Mouse (Mus musculus): ENCODE results near the gene Fstl5. TPM values are rescaled to one million over a fixed set of nuclear protein-coding genes. Genes with fewer than 3 reads are reported as not detected.

The Fstl5 gene
- polyA plus RNA-seq (2014; fragmentation: Nextera tagmentation; extraction: Ambion mirVana), result 10.4 and 11.6 TPM in 2 replicates

DNA sequence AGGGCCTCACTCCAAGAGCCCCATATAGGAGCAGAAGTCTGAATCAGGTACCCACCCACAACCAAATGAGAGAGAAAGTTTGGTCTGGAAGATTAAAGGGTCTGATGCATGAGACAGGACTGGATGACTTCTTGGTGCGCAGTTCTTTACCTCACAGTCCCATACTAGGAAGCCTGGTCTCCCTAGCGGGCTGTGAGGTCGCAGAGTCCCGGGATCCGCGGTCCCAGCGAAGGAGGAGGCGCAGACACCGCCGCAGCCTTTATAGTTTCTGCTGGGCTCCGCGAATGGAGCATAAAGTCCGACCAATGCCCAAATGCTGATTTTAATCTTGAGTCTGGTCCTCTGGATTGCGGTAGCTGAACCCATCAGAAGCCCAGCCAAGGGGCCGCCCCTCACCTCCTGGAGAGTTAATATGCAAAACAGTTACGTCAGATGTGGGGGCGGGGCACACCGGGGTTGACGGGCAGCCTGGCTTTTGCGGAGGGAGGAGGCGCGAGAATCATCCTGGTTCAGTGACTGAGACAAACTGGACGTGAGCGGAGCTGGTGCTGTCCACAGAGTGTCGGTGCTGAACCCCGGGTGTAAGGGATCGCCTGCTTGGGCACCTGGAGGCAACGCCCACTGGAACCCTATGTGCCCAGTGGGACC lies at the start of gene Fstl5:
Gene Fstl5, plus strand, starts transcription at position 211 of the 648 bp plus-strand sequence.
- 0 out of 2 replicates have a peak within 1 kb of the TSS, but pooled peaks have one; percentile 39 for H3K27ac ChIP-seq (ENCODE audit: low read depth, low read length)

DNA sequence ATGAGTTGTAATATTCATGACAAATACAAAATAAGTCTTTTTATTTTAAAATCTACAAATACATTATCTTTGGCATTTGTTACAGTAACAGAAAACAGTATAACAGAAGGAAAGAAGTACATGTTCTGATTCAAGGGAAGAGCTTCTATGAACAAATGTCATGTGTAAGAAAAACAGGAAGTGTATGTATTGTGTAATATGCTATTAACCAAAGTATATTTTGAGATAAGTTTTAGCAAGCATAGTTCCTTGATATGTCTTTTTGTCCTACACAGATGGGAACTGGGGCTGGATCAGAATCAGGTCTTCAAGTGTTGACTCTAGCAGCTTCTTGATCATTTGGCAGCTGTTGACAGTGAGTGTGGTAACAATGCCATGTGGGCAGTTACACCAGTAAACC lies 48.5 kb upstream of the Fstl5 start:
- no peaks in the 10 kb centered on the region for H3K27me3 ChIP-seq (ENCODE audit: control insufficient read depth, insufficient read depth, low read length)
- no peak overlapping the region for H3K27ac ChIP-seq (ENCODE audit: low read depth, low read length)
- H3K36me3 ChIP-seq (ENCODE audit: control insufficient read depth, insufficient read depth, low read length), result no peaks in the 10 kb centered on the region
- ATAC-seq (ENCODE audit: insufficient read depth, low FRiP score, low TSS enrichment) (no peak), DNase-seq (ENCODE audit: low spot score) (no peak)
- no peak overlapping the region for H3K9ac ChIP-seq (ENCODE audit: low read length)
- no peaks in the 10 kb centered on the region for H3K4me1 ChIP-seq (ENCODE audit: control insufficient read depth, insufficient read depth, low read length)
- no peak overlapping the region for H3K4me2 ChIP-seq (ENCODE audit: low read depth)
- H3K9me3 ChIP-seq (ENCODE audit: control insufficient read depth, low read length), result no peaks in the 10 kb centered on the region
- H3K4me3 ChIP-seq (ENCODE audit: low read depth, low read length), result no peak overlapping the region

More for the DNA sequence above, at the start of gene Fstl5:
- no peaks in the 10 kb centered on the region for H3K9me3 ChIP-seq (ENCODE audit: control insufficient read depth, low read length)
- H3K4me2 ChIP-seq (ENCODE audit: low read depth), result peak within 1 kb of the TSS; percentile 62
- DNase-seq (ENCODE audit: low spot score) (peak; percentile 91), ATAC-seq (ENCODE audit: insufficient read depth, low FRiP score, low TSS enrichment) (peak; percentile 90)
- H3K27me3 ChIP-seq (ENCODE audit: control insufficient read depth, insufficient read depth, low read length), result no peaks in the 10 kb centered on the region
- H3K9ac ChIP-seq (ENCODE audit: low read length), result peak within 1 kb of the TSS; percentile 47
- under 1% methylated on average over 28 of the region's 28 CpGs for WGBS
- peak within 1 kb of the TSS; percentile 43 for H3K4me3 ChIP-seq (ENCODE audit: low read depth, low read length)
- H3K4me1 ChIP-seq (ENCODE audit: control insufficient read depth, insufficient read depth, low read length), result no peaks in the 10 kb centered on the region
- H3K36me3 ChIP-seq (ENCODE audit: control insufficient read depth, insufficient read depth, low read length), result no peaks in the 10 kb centered on the region

DNA sequence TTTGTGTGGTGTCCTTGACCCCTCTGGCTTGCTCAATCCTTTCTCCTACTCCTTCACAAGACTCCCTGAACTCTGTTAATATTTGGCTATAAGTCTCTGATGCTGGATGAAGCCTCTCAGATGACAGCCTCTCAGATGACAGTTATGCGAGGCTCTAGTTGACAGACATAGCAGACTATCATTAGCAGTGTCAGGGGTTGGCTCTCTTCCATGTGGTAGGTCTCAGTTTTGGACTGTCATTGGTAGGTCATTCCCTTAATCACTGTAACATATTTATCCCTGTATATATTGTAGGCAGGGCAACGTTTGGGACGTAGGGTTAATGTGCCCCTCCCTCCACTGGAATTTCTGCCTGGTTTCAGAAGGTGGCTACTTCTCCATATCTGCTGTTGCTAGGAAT lies 22.9 kb upstream of the Fstl5 start:
- ATAC-seq (ENCODE audit: insufficient read depth, low FRiP score, low TSS enrichment), result no peak
- WGBS, result 89% methylated on average over 3 of the region's 3 CpGs
- DNase-seq (ENCODE audit: low spot score), result no peak

DNA sequence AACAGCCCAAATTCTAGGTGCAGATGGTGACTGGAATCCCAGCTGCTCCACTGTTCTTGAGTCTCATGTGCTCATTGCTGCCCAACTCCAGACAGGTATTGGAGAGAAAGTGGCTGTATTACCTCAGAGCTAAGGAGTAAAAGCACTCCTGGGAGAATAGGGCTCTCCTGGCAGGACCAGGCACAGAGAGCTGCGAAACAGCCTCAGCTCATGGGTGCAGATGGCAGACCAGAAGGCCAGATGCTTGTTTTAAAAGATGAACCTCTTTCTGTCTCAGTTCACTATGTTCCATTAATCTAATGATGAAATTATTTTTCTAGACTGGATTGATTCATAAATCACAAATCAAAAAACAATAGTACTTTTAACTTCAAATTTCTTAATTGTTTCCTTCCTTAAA lies 12.1 kb upstream of the Fstl5 start:
- Histone ChIP-seq H3K27ac (ENCODE audit: low read depth, low read length) (no peak overlapping the region), H3K9me3 (ENCODE audit: control insufficient read depth, low read length) (no peaks in the 10 kb centered on the region), H3K27me3 (ENCODE audit: control insufficient read depth, insufficient read depth, low read length) (no peaks in the 10 kb centered on the region), H3K4me1 (ENCODE audit: control insufficient read depth, insufficient read depth, low read length) (no peaks in the 10 kb centered on the region), H3K36me3 (ENCODE audit: control insufficient read depth, insufficient read depth, low read length) (no peaks in the 10 kb centered on the region), H3K4me3 (ENCODE audit: low read depth, low read length) (no peak overlapping the region), H3K9ac (ENCODE audit: low read length) (no peak overlapping the region), H3K4me2 (ENCODE audit: low read depth) (no peak overlapping the region)
- 94% methylated on average over 1 of the region's 1 CpGs for WGBS
- no peak for DNase-seq (ENCODE audit: low spot score)
- ATAC-seq (ENCODE audit: insufficient read depth, low FRiP score, low TSS enrichment), result no peak

More for the DNA sequence above, 22.9 kb upstream of the Fstl5 start:
- Histone ChIP-seq H3K4me2 (ENCODE audit: low read depth) (no peak overlapping the region), H3K9me3 (ENCODE audit: control insufficient read depth, low read length) (no peaks in the 10 kb centered on the region), H3K4me1 (ENCODE audit: control insufficient read depth, insufficient read depth, low read length) (no peaks in the 10 kb centered on the region), H3K36me3 (ENCODE audit: control insufficient read depth, insufficient read depth, low read length) (no peaks in the 10 kb centered on the region), H3K4me3 (ENCODE audit: low read depth, low read length) (no peak overlapping the region), H3K9ac (ENCODE audit: low read length) (no peak overlapping the region), H3K27me3 (ENCODE audit: control insufficient read depth, insufficient read depth, low read length) (no peaks in the 10 kb centered on the region), H3K27ac (ENCODE audit: low read depth, low read length) (no peak overlapping the region)

DNA sequence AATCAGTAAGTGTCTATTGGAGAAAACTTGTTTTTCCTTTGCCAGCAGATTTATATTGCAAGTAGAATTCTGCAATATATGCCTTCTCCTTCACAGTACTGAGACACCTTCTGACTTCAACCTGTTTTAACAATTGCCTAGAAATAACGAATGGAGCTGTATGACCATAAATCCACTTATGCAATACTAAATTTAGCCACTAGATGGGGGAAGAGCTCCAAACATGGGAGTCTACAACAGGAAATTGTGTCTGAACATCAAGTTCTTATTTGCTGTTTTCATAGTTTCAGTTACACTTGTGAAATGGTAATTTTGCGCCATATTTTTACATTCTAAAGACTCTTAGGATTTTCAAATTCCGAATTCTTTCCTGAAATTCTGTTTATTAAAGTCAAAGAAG lies 6.2 kb upstream of the Fstl5 start:
- H3K9me3 ChIP-seq (ENCODE audit: control insufficient read depth, low read length), result no peaks in the 10 kb centered on the region
- H3K27me3 ChIP-seq (ENCODE audit: control insufficient read depth, insufficient read depth, low read length), result no peaks in the 10 kb centered on the region
- no peaks in the 10 kb centered on the region for H3K36me3 ChIP-seq (ENCODE audit: control insufficient read depth, insufficient read depth, low read length)
- 4% methylated on average over 3 of the region's 3 CpGs for WGBS
- no peak for DNase-seq (ENCODE audit: low spot score)
- H3K27ac ChIP-seq (ENCODE audit: low read depth, low read length), result no peak overlapping the region
- no peaks in the 10 kb centered on the region for H3K4me1 ChIP-seq (ENCODE audit: control insufficient read depth, insufficient read depth, low read length)
- no peak overlapping the region for H3K9ac ChIP-seq (ENCODE audit: low read length)
- H3K4me2 ChIP-seq (ENCODE audit: low read depth), result no peak overlapping the region
- ATAC-seq (ENCODE audit: insufficient read depth, low FRiP score, low TSS enrichment), result peak; percentile 46; the same call in 1 of the 2 replicates
- no peak overlapping the region for H3K4me3 ChIP-seq (ENCODE audit: low read depth, low read length)

DNA sequence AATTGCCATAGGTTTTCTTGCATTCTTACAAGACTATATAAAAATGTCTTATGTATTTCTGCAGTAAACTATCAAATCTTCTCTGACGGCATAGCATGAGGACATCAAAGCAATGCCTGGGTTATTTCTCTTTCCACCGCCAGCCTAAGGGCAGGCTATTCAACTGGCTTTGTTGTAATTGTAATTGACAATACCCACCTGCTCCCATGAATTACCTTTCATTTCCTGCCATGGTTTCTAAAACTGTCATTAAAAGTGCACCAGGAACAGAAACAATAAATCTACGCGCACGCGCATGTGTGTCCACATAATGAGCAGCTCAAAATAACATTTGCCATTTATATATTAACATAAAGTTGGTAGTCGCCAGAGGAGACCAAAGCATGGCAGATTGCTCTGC lies 1.2 kb upstream of the Fstl5 start:
- Histone ChIP-seq H3K9me3 (ENCODE audit: control insufficient read depth, low read length) (no peaks in the 10 kb centered on the region), H3K4me1 (ENCODE audit: control insufficient read depth, insufficient read depth, low read length) (no peaks in the 10 kb centered on the region), H3K27me3 (ENCODE audit: control insufficient read depth, insufficient read depth, low read length) (no peaks in the 10 kb centered on the region), H3K27ac (ENCODE audit: low read depth, low read length) (no peak overlapping the region), H3K36me3 (ENCODE audit: control insufficient read depth, insufficient read depth, low read length) (no peaks in the 10 kb centered on the region), H3K9ac (ENCODE audit: low read length) (no peak overlapping the region), H3K4me2 (ENCODE audit: low read depth) (no peak overlapping the region), H3K4me3 (ENCODE audit: low read depth, low read length) (no peak overlapping the region)
- DNase-seq (ENCODE audit: low spot score) (peak; percentile 16), ATAC-seq (ENCODE audit: insufficient read depth, low FRiP score, low TSS enrichment) (peak; percentile 45)
- WGBS, result 65% methylated on average over 7 of the region's 7 CpGs

DNA sequence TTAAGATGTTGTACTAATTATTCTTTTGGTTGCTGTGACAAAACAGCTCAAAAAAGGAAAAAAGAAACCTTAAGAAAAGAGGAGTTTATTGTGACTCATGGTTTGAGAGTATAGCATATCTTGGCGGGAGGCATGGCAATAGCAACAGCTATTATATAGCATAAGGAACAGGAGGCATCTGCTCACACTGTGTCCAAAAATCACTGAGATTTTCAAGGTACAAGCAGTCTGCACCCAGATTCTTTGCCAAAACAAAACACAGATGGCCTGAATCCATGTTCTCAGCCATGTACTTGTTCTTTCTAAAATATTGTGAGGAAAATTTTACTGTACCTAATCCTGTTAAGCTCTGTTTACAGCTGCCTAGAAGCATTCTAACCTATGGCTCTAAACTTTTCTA lies 66.4 kb downstream of the Fstl5 start:
- WGBS, result 89% methylated on average over 1 of the region's 1 CpGs
- Histone ChIP-seq H3K4me3 (ENCODE audit: low read depth, low read length) (no peak overlapping the region), H3K36me3 (ENCODE audit: control insufficient read depth, insufficient read depth, low read length) (no peaks in the 10 kb centered on the region), H3K9me3 (ENCODE audit: control insufficient read depth, low read length) (no peaks in the 10 kb centered on the region), H3K27me3 (ENCODE audit: control insufficient read depth, insufficient read depth, low read length) (no peaks in the 10 kb centered on the region), H3K9ac (ENCODE audit: low read length) (no peak overlapping the region), H3K4me2 (ENCODE audit: low read depth) (no peak overlapping the region), H3K27ac (ENCODE audit: low read depth, low read length) (no peak overlapping the region), H3K4me1 (ENCODE audit: control insufficient read depth, insufficient read depth, low read length) (no peaks in the 10 kb centered on the region)
- ATAC-seq (ENCODE audit: insufficient read depth, low FRiP score, low TSS enrichment), result no peak
- no peak for DNase-seq (ENCODE audit: low spot score)

DNA sequence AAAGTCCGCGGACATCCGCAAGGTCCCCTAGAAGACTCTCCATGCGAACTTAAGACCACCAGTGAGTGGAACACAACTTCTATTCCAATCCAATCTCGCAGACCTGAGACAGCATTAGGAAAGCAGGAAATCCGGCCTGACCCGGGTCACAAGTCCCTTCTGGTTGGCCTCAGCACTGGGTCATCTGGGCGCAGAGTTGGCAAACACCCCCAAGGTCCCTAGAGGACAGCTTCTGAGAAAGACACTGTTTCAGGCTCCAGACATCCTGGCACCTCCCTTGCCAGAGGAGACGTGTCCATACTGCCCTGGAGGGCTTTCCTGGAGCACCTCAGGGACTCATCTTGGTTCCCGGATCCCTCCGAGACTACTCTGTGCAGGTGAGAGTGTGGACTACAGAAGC lies 73.8 kb downstream of the Fstl5 start:
- Histone ChIP-seq H3K9me3 (ENCODE audit: control insufficient read depth, low read length) (no peaks in the 10 kb centered on the region), H3K36me3 (ENCODE audit: control insufficient read depth, insufficient read depth, low read length) (no peaks in the 10 kb centered on the region), H3K4me1 (ENCODE audit: control insufficient read depth, insufficient read depth, low read length) (no peaks in the 10 kb centered on the region), H3K27ac (ENCODE audit: low read depth, low read length) (no peak overlapping the region), H3K9ac (ENCODE audit: low read length) (no peak overlapping the region), H3K4me2 (ENCODE audit: low read depth) (no peak overlapping the region), H3K27me3 (ENCODE audit: control insufficient read depth, insufficient read depth, low read length) (no peaks in the 10 kb centered on the region), H3K4me3 (ENCODE audit: low read depth, low read length) (no peak overlapping the region)
- WGBS, result 91% methylated on average over 11 of the region's 11 CpGs
- ATAC-seq (ENCODE audit: insufficient read depth, low FRiP score, low TSS enrichment) (no peak), DNase-seq (ENCODE audit: low spot score) (no peak)

DNA sequence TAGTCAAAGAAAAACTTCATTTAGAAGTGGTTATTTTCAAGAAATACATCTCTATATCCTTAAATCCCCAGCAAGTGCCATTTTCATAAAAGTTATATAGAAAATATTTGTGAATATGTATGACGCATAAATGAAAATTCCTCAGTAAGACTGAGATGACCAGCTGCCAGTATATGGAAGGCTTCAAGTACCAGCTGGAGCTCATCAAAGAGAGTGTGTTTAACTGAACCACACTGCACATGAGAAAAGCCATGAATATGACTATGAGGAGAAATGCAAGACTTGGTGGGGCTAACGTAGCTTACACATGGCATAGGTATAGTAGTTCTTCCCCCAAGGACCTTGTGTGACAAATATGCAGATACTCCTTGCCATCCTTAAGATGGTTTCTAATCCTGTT lies 164.8 kb downstream of the Fstl5 start:
- H3K27me3 ChIP-seq (ENCODE audit: control insufficient read depth, insufficient read depth, low read length), result no peaks in the 10 kb centered on the region
- H3K4me2 ChIP-seq (ENCODE audit: low read depth), result no peak overlapping the region
- DNase-seq (ENCODE audit: low spot score) (no peak), ATAC-seq (ENCODE audit: insufficient read depth, low FRiP score, low TSS enrichment) (no peak)
- H3K9me3 ChIP-seq (ENCODE audit: control insufficient read depth, low read length), result no peaks in the 10 kb centered on the region
- WGBS, result 91% methylated on average over 2 of the region's 2 CpGs
- H3K9ac ChIP-seq (ENCODE audit: low read length), result no peak overlapping the region
- no peak overlapping the region for H3K4me3 ChIP-seq (ENCODE audit: low read depth, low read length)
- no peaks in the 10 kb centered on the region for H3K4me1 ChIP-seq (ENCODE audit: control insufficient read depth, insufficient read depth, low read length)
- H3K36me3 ChIP-seq (ENCODE audit: control insufficient read depth, insufficient read depth, low read length), result no peaks in the 10 kb centered on the region
- no peak overlapping the region for H3K27ac ChIP-seq (ENCODE audit: low read depth, low read length)
